Mouse (Mus musculus): ENCODE results near the gene Oas1a. TPM values are rescaled to one million over a fixed set of nuclear protein-coding genes. Genes with fewer than 3 reads are reported as not detected.
"Not testable (repeated sequence)": the region's sequence is repeated elsewhere in the genome, so short reads cannot be mapped to it uniquely, and the experiment has no call there.

Gene Oas1a
- polyA plus RNA-seq, 1 experiment from 2014 or later, result 0.57 TPM

GRCm38 (mm10) chr5:120900666-120901065 is 6.7 kb downstream of the Oas1a start:
- no peak overlapping the region for H3K9ac ChIP-seq (ENCODE audit: low read length)
- H3K9me3 ChIP-seq (ENCODE audit: control insufficient read depth, low read length), result no peaks in the 10 kb centered on the region
- no peak overlapping the region for H3K27ac ChIP-seq (replicated peaks; ENCODE audit: low read depth, low read length)
- no peak overlapping the region for H3K4me3 ChIP-seq (ENCODE audit: low read depth, low read length)
- ATAC-seq (ENCODE audit: insufficient number of reproducible peaks, low FRiP score, low TSS enrichment, low read depth) (no peak), DNase-seq (ENCODE audit: low spot score) (no peak)
- H3K4me2 ChIP-seq (ENCODE audit: low read depth, severe bottlenecking), result no peak overlapping the region
- WGBS, result 65% methylated on average over 1 of the region's 1 CpGs
- H3K4me1 ChIP-seq (ENCODE audit: control insufficient read depth, insufficient read depth, low read length), result no peaks in the 10 kb centered on the region
- H3K27me3 ChIP-seq (ENCODE audit: control insufficient read depth, insufficient read depth, low read length), result no peaks in the 10 kb centered on the region
- no peaks in the 10 kb centered on the region for H3K36me3 ChIP-seq (ENCODE audit: control insufficient read depth, insufficient read depth, low read length)

- no peaks in the 10 kb centered on the region for H3K4me1 ChIP-seq (ENCODE audit: control insufficient read depth, insufficient read depth, low read length)
- DNase-seq (ENCODE audit: low spot score), result no peak
These were observed 8.6 kb downstream of the Oas1a start for GRCm38 (mm10) chr5:120898726-120899125.

GRCm38 (mm10) chr5:120898307-120898706 is 9.0 kb downstream of the Oas1a start:
- Histone ChIP-seq H3K9ac (ENCODE audit: low read length) (no peak overlapping the region), H3K9me3 (ENCODE audit: control insufficient read depth, low read length) (no peaks in the 10 kb centered on the region), H3K27ac (replicated peaks; ENCODE audit: low read depth, low read length) (no peak overlapping the region), H3K4me2 (ENCODE audit: low read depth, severe bottlenecking) (no peak overlapping the region), H3K36me3 (ENCODE audit: control insufficient read depth, insufficient read depth, low read length) (no peaks in the 10 kb centered on the region), H3K4me3 (ENCODE audit: low read depth, low read length) (no peak overlapping the region), H3K4me1 (ENCODE audit: control insufficient read depth, insufficient read depth, low read length) (no peaks in the 10 kb centered on the region), H3K27me3 (ENCODE audit: control insufficient read depth, insufficient read depth, low read length) (no peaks in the 10 kb centered on the region)
- ATAC-seq (ENCODE audit: insufficient number of reproducible peaks, low FRiP score, low TSS enrichment, low read depth) (no peak), DNase-seq (ENCODE audit: low spot score) (no peak)
- 90% methylated on average over 6 of the region's 6 CpGs for WGBS

More at GRCm38 (mm10) chr5:120898726-120899125, 8.6 kb downstream of the Oas1a start:
- Histone ChIP-seq H3K9me3 (ENCODE audit: control insufficient read depth, low read length) (no peaks in the 10 kb centered on the region), H3K36me3 (ENCODE audit: control insufficient read depth, insufficient read depth, low read length) (no peaks in the 10 kb centered on the region), H3K4me3 (ENCODE audit: low read depth, low read length) (no peak overlapping the region), H3K4me2 (ENCODE audit: low read depth, severe bottlenecking) (no peak overlapping the region), H3K27me3 (ENCODE audit: control insufficient read depth, insufficient read depth, low read length) (no peaks in the 10 kb centered on the region), H3K9ac (ENCODE audit: low read length) (no peak overlapping the region), H3K27ac (replicated peaks; ENCODE audit: low read depth, low read length) (no peak overlapping the region)
- ATAC-seq (ENCODE audit: insufficient number of reproducible peaks, low FRiP score, low TSS enrichment, low read depth), result no peak

- no peaks in the 10 kb centered on the region for H3K36me3 ChIP-seq (ENCODE audit: control insufficient read depth, insufficient read depth, low read length)
- no peaks in the 10 kb centered on the region for H3K4me1 ChIP-seq (ENCODE audit: control insufficient read depth, insufficient read depth, low read length)
- H3K27me3 ChIP-seq (ENCODE audit: control insufficient read depth, insufficient read depth, low read length), result no peaks in the 10 kb centered on the region
- no peak overlapping the region for H3K4me2 ChIP-seq (ENCODE audit: low read depth, severe bottlenecking)
- no peak overlapping the region for H3K4me3 ChIP-seq (ENCODE audit: low read depth, low read length)
- no peaks in the 10 kb centered on the region for H3K9me3 ChIP-seq (ENCODE audit: control insufficient read depth, low read length)
- 92% methylated on average over 11 of the region's 11 CpGs for WGBS
- H3K27ac ChIP-seq (replicated peaks; ENCODE audit: low read depth, low read length), result no peak overlapping the region
- no peak overlapping the region for H3K9ac ChIP-seq (ENCODE audit: low read length)
- DNase-seq (ENCODE audit: low spot score) (no peak), ATAC-seq (ENCODE audit: insufficient number of reproducible peaks, low FRiP score, low TSS enrichment, low read depth) (no peak)
These were observed 12.0 kb downstream of the Oas1a start for GRCm38 (mm10) chr5:120895231-120895900.

GRCm38 (mm10) chr5:120894692-120895091 is 12.6 kb downstream of the Oas1a start:
- H3K27ac ChIP-seq (replicated peaks; ENCODE audit: low read depth, low read length); H3K9ac ChIP-seq (ENCODE audit: low read length); H3K27me3 ChIP-seq (ENCODE audit: control insufficient read depth, insufficient read depth, low read length); H3K36me3 ChIP-seq (ENCODE audit: control insufficient read depth, insufficient read depth, low read length); H3K4me1 ChIP-seq (ENCODE audit: control insufficient read depth, insufficient read depth, low read length); H3K9me3 ChIP-seq (ENCODE audit: control insufficient read depth, low read length); H3K4me3 ChIP-seq (ENCODE audit: low read depth, low read length); DNase-seq (ENCODE audit: low spot score); H3K4me2 ChIP-seq (ENCODE audit: low read depth, severe bottlenecking); ATAC-seq (ENCODE audit: insufficient number of reproducible peaks, low FRiP score, low TSS enrichment, low read depth): not testable (repeated sequence)
- 75% methylated on average over 2 of the region's 2 CpGs for WGBS

GRCm38 (mm10) chr5:120893866-120894265 is 13.5 kb downstream of the Oas1a start:
- DNase-seq (ENCODE audit: low spot score); ATAC-seq (ENCODE audit: insufficient number of reproducible peaks, low FRiP score, low TSS enrichment, low read depth); H3K4me3 ChIP-seq (ENCODE audit: low read depth, low read length); H3K9ac ChIP-seq (ENCODE audit: low read length); H3K9me3 ChIP-seq (ENCODE audit: control insufficient read depth, low read length); H3K36me3 ChIP-seq (ENCODE audit: control insufficient read depth, insufficient read depth, low read length); H3K4me1 ChIP-seq (ENCODE audit: control insufficient read depth, insufficient read depth, low read length); H3K27ac ChIP-seq (replicated peaks; ENCODE audit: low read depth, low read length); H3K4me2 ChIP-seq (ENCODE audit: low read depth, severe bottlenecking); H3K27me3 ChIP-seq (ENCODE audit: control insufficient read depth, insufficient read depth, low read length): not testable (repeated sequence)
- 94% methylated on average over 4 of the region's 4 CpGs for WGBS

- Histone ChIP-seq H3K36me3 (ENCODE audit: control insufficient read depth, insufficient read depth, low read length) (no peaks in the 10 kb centered on the region), H3K27me3 (ENCODE audit: control insufficient read depth, insufficient read depth, low read length) (no peaks in the 10 kb centered on the region), H3K9me3 (ENCODE audit: control insufficient read depth, low read length) (no peaks in the 10 kb centered on the region), H3K9ac (ENCODE audit: low read length) (no peak overlapping the region), H3K4me2 (ENCODE audit: low read depth, severe bottlenecking) (no peak overlapping the region), H3K4me1 (ENCODE audit: control insufficient read depth, insufficient read depth, low read length) (no peaks in the 10 kb centered on the region), H3K4me3 (ENCODE audit: low read depth, low read length) (no peak overlapping the region), H3K27ac (replicated peaks; ENCODE audit: low read depth, low read length) (no peak overlapping the region)
- ATAC-seq (ENCODE audit: insufficient number of reproducible peaks, low FRiP score, low TSS enrichment, low read depth) (no peak), DNase-seq (ENCODE audit: low spot score) (no peak)
- WGBS, result 17% methylated on average over 2 of the region's 2 CpGs
These were observed 15.1 kb downstream of the Oas1a start for GRCm38 (mm10) chr5:120892243-120892660.

- not testable (repeated sequence) for H3K4me3 ChIP-seq (ENCODE audit: low read depth, low read length); DNase-seq (ENCODE audit: low spot score)
- whole genome bisulfite sequencing, result 67% methylated on average over 2 of the region's 2 CpGs
These were observed 15.6 kb downstream of the Oas1a start for GRCm38 (mm10) chr5:120891566-120892242.

More at GRCm38 (mm10) chr5:120891566-120892242, 15.6 kb downstream of the Oas1a start:
- not testable (repeated sequence) for H3K9ac ChIP-seq (ENCODE audit: low read length); H3K4me2 ChIP-seq (ENCODE audit: low read depth, severe bottlenecking); H3K27me3 ChIP-seq (ENCODE audit: control insufficient read depth, insufficient read depth, low read length); ATAC-seq (ENCODE audit: insufficient number of reproducible peaks, low FRiP score, low TSS enrichment, low read depth); H3K27ac ChIP-seq (replicated peaks; ENCODE audit: low read depth, low read length); H3K9me3 ChIP-seq (ENCODE audit: control insufficient read depth, low read length); H3K4me1 ChIP-seq (ENCODE audit: control insufficient read depth, insufficient read depth, low read length); H3K36me3 ChIP-seq (ENCODE audit: control insufficient read depth, insufficient read depth, low read length)

Data from limb, embryonic 11.5 days (tissue).